Mouse (Mus musculus): ENCODE results near the gene Zg16. TPM values are rescaled to one million over a fixed set of nuclear protein-coding genes. Genes with fewer than 3 reads are reported as not detected.

Gene Zg16
- polyA plus RNA-seq, 2 experiments from 2014 or later, result 0.81 TPM; not detected in 1

GRCm38 (mm10) chr7:127020031-127020430, 67.1 kb downstream of the Zg16 start:
- ATAC-seq, result no peak

DNA sequence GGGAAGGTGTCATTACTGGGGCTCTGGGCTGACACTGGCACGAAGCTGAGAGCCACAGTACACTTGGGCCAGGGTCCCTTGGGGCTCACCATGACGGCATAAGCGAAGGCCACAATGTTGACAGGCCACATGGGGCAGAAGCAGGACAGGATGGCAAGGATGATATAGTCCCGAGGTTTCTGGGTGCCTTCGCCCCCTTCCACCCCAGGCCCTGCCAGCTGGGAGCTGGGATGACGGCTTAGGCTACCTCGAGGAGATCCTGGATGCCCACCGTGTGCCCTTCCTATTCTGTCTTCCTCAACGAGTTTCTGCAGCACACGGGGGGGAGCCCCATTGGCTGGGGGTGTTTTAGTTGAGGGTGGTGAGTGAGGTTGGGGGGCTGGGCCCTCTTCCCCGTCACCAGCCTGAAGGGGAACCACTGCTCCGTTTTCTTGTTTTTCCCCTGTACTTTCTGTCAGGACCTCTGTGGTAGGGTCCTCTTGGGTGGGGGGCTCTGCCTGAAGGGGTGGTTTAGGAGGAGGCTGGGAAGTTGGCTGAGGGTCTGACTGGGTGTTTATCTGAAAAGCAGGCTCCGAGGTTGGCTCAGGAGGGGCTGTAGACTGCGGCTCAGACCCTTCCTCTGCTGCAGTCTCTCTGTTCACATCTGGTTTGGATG, 67.7 kb downstream of the Zg16 start:
- no peak for ATAC-seq

DNA sequence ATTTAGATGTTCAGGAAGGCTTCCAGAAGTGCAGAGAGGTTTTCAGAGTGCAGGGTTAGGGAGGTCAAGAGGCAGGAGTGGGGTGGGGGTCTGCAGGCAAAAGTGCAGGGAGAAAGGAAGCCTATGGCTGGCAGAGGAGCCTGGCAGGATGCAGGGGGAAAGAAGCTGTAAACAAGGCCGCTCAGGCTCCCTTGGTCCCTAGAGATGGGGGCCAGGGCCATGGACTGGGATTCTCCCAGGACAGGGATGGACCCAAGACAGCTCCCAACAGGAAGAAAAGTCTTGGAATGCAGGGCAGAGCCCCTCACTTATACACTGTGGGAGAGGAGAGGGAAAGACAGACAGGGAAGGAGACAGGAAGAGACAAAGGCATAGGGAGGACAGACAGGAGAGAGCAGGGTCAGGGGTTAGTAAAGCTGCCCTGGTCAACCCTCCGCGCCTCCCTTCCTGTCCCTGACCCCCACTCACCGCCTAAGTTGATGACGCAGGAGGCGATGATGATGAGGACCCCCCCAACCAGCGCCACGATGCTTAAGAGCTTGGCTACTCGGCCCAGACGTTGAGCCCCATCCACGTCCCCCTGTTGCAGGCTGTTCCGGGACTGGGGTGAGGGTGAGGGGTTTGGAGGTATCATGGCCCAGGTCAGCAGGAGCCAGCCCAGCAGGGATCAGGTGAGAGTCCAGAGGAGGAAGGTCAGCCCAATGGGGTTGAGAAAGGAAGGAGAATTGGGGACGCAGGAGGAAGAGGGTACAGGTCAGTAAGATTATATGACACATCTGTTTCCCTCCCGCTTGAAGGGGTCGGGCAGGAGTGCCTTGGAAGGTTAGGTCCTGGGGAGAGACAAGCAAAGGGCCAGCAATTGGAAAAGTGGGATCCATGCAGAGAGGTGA, 68.5 kb downstream of the Zg16 start:
- ATAC-seq, result no peak

DNA sequence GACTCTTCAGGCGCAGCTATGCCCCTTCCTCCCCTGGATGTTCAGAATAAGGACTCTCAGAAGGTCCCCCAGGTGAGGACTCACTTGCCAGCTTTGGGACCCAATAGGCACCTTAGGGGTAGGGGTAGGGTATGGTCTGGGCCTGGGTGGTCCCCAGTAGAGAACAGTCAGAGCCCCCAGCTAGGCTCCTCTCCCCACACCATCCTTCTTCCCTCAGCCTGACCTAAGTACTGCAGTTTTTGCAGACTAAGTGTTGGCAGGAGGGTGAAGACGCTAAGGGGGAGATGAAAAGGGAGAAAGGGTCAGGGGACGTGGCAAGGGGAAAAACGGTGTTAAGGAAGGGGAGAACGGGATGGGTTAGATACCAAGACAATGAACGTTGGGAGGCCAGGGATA, 69.2 kb downstream of the Zg16 start:
- no peak for ATAC-seq

DNA sequence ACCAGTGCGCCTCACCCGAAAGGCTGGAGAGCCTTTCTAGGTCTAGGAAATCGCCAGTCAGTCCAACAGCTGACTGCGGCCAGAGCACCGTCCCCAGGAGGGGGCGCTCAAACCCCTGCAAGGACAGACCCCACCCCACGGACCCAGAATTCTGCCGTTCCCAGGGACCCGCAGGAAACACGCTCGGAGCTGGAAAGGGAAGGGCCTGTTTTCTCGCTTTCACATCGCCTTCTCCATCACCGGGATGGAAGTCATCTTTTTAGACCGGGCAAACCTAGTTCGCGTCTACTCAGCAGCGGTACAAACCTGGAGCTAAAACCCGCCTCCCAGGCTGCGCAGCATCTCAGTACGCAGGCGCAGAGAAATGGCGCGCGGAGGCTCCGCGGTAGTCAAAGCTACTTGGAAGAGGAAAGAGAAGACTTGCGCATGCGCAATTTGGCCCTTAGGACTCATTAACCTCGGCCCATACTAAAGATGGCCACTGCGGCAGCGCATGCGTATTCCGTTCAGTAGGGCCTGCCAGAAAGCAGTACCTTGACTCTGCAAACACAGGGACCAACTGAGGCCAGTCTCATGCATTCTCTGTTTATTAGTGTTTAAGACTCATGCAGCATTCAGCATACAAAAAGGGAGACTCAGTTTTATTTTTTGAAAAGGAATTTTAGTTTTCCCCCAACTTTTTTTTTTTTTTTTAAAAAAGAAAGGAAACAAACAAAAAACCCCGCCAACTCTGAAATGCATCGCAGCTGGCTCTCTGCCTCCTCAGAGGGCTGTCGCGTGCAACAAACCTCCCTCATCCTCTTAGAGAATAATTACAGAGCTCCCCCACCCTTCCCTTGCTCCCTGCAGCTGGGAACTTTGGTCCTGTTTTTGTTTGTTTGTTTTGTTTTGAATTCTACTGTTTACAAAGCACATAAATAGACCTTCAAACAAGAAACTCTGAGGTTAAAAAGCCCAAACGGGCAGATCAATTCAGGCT, 69.9 kb downstream of the Zg16 start, which contains the start of gene Pagr1a:
Pagr1a (minus strand) TSS at position 382 of the 979 bp plus-strand sequence.
- peak; percentile 72 for ATAC-seq

DNA sequence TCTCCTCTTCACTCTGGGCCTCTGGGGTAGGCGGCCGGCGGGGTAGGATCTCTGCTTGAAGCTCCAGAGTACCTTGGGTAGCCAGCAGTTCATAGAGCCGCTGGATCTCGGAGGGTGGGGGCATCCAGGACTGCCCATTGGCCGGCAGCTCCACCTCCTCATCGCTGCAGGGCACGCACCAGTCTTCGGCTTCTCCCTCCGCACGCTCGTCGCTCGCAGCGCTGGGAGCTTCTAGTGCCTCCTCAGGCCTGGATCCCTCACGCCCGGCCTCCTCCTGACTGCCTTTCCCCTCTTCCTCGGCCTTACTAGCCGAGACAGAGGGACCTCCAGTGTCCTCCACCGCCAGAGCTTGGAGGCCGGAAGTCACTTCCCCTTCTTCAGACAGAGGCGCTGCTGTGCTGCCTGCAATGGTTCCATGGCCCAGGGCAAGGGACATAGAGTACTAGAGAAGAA, 70.6 kb downstream of the Zg16 start:
- ATAC-seq, result peak; percentile 62

DNA sequence TGATC, 70.8 kb downstream of the Zg16 start, which contains the start of gene Pagr1b:
Pagr1b (minus strand) TSS at position 4 of the 5 bp plus-strand sequence.
- ATAC-seq, result no peak

DNA sequence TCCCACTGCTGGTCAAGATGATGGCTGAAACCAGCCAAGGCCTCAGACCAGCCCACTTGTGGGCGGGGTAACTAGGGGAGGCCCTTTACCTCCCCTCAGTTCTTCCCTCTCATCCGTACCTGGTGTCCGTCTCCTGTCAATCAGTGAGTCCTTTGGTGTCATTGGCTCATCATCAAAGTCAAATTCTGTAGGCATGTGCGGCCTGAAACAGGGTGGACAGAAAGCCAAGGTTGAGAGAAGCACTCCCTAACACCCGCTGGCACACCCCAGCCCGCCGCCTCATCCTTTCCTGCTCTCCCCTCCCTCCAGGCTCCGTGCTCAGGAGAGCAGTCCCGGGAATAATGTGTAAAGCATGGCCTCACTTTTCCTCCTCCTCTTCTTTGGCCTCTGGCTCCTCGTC, 71.0 kb downstream of the Zg16 start:
- ATAC-seq, result no peak

- ATAC-seq, result no peak
Measured at GRCm38 (mm10) chr7:127014993-127015392, 72.1 kb downstream of the Zg16 start.

- ATAC-seq, result peak; percentile 67
Measured at GRCm38 (mm10) chr7:127014320-127014719, 72.8 kb downstream of the Zg16 start, which contains the start of gene Mvp. Mvp (minus strand) TSS chr7:127014621.

DNA sequence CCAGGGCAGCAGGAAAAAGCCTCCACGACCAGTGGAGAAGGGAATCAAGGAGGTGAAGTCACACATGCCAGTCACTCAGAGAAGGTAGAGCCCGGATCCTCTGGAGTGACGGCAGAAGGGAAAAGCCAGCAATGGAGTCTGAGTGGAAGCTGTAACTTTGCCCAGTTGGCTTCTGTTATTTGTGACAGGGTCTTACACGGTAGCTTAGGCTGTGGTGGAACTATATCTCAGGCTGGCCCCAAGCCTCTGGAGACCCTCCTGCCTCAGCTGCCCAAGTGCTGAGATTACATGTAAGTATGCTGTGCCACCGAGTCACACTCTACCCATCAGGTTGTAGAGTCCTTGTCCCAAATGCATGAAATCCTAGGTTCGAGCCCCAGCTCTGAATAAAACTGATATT, 73.7 kb downstream of the Zg16 start:
- no peak for ATAC-seq

- ATAC-seq, result no peak
Measured at GRCm38 (mm10) chr7:127012845-127013244, 74.3 kb downstream of the Zg16 start.

DNA sequence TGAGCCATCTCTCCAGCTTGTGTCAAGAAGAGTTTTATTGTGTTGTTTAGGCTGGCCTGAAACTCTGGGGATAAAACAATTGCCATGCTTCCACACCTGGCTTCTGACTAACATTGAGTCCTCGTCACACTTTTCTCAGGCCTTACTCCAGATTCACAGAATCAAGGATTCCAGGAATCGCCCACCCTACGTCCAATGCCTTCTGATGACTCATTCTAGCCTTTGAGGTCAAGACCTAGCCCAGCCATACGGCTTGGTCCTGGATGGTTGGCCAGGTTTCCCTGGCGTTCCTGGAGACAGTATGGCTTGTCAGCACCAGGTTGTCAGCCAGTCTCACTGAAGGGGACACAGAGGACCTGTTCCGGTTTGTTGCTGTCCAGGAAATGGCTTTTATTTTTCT, 74.8 kb downstream of the Zg16 start:
- no peak for ATAC-seq

DNA sequence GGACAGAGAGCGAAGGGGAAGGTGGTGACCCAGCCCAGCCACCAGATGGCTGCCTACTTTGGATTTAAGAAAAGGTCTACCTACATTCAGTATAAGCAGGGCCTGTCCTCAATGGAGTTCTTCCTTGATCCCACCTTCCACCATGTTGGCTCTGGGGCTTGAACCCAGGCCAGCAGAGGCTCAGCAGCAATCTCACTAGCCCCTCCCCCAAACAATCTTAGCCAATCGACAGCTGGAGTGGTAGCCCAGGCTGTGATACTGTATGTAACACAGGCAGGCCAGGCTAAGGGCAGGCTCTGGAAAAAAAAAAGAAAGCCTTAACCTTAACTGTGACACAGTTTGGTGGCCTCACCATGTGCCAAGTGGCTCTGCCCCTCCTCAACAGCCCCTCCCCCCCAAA, 75.4 kb downstream of the Zg16 start:
- ATAC-seq, result no peak

GRCm38 (mm10) chr7:127011051-127011450, 76.1 kb downstream of the Zg16 start:
- no peak for ATAC-seq

- ATAC-seq, result no peak
Measured at GRCm38 (mm10) chr7:127009307-127010085, 77.6 kb downstream of the Zg16 start.

DNA sequence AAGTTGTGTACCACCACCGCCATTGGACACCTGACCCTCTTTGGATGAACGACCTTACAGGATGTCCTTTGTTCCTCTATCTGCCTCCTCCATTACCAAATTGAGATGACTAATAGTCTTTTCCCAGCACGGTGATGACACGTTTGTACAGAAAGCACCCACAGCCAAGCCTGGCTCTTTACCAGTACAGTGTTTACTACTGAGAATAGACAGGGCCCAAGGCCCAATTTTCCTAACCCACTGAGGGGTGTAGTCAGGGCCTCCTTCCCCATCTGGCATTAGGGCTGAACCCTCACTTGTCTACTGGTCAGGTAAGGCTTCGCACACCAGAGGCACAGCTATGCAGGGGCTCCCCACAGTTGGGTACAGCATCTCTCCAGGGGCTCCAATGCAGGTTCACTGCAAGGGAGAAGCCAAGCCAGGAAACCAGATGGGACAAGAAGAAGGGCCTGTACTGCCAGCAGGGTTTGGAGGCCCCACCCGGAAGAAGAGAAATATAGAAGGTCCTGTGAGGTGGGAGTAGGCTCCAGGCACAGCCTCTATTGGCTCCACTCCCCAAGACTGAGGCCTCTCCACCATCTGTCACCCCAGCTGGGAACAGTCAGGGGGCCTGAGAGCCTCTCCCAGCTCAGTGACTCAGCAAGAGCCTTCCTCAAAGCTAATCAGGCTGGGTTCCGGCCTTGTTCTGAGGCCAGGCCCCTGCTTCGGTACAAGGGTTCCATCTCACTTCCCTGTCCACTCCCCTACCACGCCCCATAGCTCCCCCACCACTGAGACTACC, 78.7 kb downstream of the Zg16 start:
- no peak for ATAC-seq

DNA sequence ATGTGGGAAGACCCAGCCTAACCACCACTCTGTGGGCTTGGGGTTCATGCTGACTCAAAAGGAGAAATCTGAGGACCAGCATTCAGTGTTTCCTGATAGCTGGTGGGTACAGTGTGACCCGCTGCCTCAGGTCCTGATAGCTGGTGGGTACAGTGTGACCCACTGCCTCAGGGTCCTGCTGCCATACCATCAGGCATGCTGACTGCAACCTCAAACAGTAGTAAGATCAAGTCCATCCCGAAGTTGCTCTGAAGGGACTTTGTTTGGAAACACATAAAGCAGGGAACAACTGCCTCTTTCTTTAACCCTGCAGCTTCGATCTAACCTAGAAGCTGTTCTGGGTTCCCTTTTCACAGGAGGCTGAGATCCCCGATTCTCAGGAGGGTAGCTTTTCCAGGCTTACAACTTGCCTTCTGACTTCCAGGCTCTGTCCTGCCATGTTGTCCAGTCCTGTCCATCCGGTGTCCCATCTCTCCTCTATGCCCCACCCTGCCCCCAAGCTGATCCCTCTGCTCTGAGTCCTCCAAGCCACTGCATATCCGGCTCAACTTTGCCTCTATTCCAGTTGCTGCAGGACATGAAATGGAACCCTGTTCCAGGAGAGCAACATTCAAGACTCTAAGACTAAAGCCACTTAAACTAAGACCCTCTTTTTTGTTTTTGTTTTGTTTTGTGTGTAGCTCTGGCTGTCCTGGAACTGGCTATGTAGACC, 79.7 kb downstream of the Zg16 start:
- ATAC-seq, result no peak

DNA sequence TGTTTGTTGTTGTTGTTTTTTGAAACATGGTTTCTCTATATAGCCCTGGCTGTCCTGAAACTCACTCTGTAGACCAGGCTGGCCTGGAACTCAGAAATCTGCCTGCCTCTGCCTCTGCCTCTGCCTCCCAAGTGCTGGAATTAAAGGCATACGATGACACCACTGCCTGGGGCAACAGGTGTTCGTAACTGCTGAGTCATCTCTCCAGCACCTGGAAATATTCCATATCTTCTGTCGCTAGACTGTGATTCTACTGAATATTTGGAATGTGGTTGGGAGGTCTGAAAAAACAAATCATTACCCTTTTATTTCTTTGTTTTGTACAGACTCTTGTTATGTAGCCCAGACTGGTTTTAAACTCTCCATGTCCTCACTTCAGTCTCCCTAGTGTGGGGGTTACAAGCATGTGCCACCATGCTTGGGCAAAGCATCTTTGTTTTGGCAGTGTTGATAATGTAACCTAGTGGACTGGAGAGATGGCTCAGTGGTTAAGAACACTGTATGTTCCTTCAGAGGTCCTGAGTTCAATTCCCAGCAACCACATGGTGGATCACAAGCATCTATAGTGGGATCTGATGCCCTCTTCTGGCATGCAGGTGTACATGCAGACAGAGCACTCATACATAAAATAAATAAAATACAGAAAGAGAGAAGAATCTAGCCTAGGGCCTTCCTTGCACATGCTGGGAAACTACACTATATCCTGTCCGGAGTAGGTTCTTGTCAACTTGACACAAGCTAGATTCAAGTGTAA, 82.8 kb downstream of the Zg16 start:
- no peak for ATAC-seq

DNA sequence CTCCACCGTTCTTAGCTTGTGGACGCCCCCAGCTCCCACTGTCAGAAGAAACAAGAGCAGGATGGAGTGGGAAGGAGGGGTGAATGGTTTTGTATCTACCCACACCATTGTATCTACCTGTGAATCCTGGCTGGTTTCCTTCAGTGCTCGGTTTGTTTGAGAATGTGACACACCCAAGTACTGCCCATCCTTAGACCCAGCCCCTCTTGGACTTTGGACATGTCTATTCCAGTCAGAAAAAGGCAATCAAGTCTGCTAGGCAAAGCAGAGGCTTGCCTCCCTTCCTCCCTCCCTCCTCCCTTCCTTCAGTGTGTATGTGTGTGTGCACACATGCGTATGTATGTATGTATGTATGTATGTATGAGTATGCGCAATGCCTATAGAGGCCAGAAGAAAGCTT, 83.5 kb downstream of the Zg16 start:
- no peak for ATAC-seq
